Mouse (Mus musculus) lung, embryonic 15.5 days (tissue): ENCODE results near the gene Cd22. TPM values are rescaled to one million over a fixed set of nuclear protein-coding genes. Genes with fewer than 3 reads are reported as not detected.

ENCODE experiments used
- ATAC-seq: fragments of 200-750 bp; cut with Nextera tagmentation; 2 replicates; pipeline ENCODE4 v1.8.0; 2017; ENCODE audit warnings: moderate number of reproducible peaks, borderline replicate concordance; ENCODE audit not compliant: low FRiP score, low TSS enrichment; ENCODE audit errors: extremely low read depth
- H3K27ac ChIP-seq: fragments of 300-500 bp; sonication (generic); 2 replicates; pipeline ENCODE4 v1.5.1; 2015; ENCODE audit warnings: moderate library complexity, mild to moderate bottlenecking, inconsistent platforms
- H3K27me3 ChIP-seq: fragments of 300-500 bp; sonication (generic); 2 replicates; pipeline ENCODE4 v1.6.1; 2015; ENCODE audit warnings: inconsistent platforms
- H3K36me3 ChIP-seq: fragments of 300-500 bp; sonication (generic); 2 replicates; pipeline ENCODE4 v1.6.1; 2015; ENCODE audit warnings: inconsistent platforms
- H3K4me1 ChIP-seq: fragments of 300-500 bp; sonication (generic); 2 replicates; pipeline ENCODE4 v1.6.1; 2015; ENCODE audit warnings: inconsistent platforms
- H3K4me2 ChIP-seq: fragments of 300-500 bp; sonication (generic); 2 replicates; pipeline ENCODE4 v1.6.1; 2015; ENCODE audit warnings: inconsistent platforms, mild to moderate bottlenecking, moderate library complexity
- H3K4me3 ChIP-seq: fragments of 300-500 bp; sonication (generic); 2 replicates; pipeline ENCODE4 v1.5.1; 2015; ENCODE audit warnings: mild to moderate bottlenecking, inconsistent platforms
- H3K9ac ChIP-seq: fragments of 300-500 bp; sonication (generic); 2 replicates; pipeline ENCODE4 v1.6.1; 2015; ENCODE audit warnings: inconsistent platforms
- H3K9me3 ChIP-seq: fragments of 300-500 bp; sonication (generic); 2 replicates; pipeline ENCODE4 v1.6.1; 2016; ENCODE audit warnings: inconsistent platforms
- WGBS: fragments of 180-500 bp; shearing (Covaris S2); methylation state at CpG from one replicate; pipeline ENCODE4 v1.1.7; 2015; 5-methylcytosine and 5-hydroxymethylcytosine counted together
- polyA plus RNA-seq: library from polyadenylated mRNA; unstranded; fragments of >200 nt; fragmentation: Nextera tagmentation; extraction: Ambion mirVana; gene quantifications from 2 replicates; pipeline ENCODE4 v1.2.1, GENCODE M21; 2015

Gene Cd22
- polyA plus RNA-seq, 1 experiment from 2014 or later, result 0.05 TPM

DNA sequence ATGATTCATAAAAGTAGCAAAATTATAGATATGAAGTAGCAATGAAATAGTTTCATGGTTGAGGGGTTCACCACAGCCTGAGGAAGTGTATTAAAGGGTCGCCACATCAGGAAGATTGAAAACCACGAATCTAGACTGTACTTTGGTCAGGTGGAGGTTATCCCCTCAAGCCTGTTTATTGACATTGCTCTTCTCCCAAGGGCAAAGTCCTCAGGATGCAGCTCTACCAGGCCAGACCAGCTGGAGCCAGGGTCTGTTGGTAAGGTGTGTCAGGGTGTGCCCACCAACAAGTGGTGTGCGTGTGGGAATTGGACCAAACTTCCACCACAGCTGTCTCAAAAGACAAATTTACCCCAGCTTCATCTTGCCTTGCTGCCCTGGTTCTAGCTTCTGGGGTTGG is 15.1 kb upstream of the Cd22 start:
- Histone ChIP-seq H3K4me1 (peaks cover 5% of the 10 kb centered on the region; the same call in 1 of the 2 replicates), H3K27me3 (no peaks in the 10 kb centered on the region), H3K36me3 (no peaks in the 10 kb centered on the region), H3K9ac (no peak overlapping the region), H3K4me3 (no peak overlapping the region), H3K9me3 (no peaks in the 10 kb centered on the region), H3K27ac (no peak overlapping the region), H3K4me2 (no peak overlapping the region)
- WGBS, result 85% methylated on average over 3 of the region's 3 CpGs
- no peak for ATAC-seq

GRCm38 (mm10) chr7:30892515-30892914 is 12.4 kb upstream of the Cd22 start:
- Histone ChIP-seq H3K27ac (peak overlapping the region; percentile 57), H3K36me3 (no peaks in the 10 kb centered on the region), H3K9me3 (no peaks in the 10 kb centered on the region), H3K27me3 (no peaks in the 10 kb centered on the region), H3K9ac (no peak overlapping the region), H3K4me3 (no peak overlapping the region), H3K4me2 (no peak overlapping the region), H3K4me1 (peaks cover 5% of the 10 kb centered on the region; the same call in 1 of the 2 replicates)
- 44% methylated on average over 3 of the region's 3 CpGs for WGBS
- ATAC-seq, result no peak

DNA sequence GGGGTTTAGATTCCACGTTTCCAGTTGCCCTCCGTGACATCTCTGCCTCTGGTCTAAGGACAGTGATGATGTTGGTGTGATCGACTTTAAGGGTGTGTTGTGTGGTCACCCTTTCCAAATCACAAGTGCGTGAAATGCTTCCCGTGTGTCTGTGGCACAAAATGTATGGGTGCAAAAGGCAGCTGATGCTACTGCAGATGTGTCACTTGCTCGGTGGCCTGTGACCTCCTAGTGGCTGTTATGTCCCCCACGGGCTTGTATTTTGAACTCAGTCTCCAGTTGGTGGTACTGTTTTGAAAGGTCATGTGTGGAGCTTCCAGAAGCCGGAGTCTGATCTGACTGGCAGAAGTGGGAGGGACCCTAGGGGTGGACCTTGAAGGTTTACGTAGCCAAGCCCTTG is 11.6 kb upstream of the Cd22 start:
- Histone ChIP-seq H3K9ac (no peak overlapping the region), H3K4me1 (peaks cover 5% of the 10 kb centered on the region; the same call in 1 of the 2 replicates), H3K27ac (no peak overlapping the region), H3K27me3 (no peaks in the 10 kb centered on the region), H3K36me3 (no peaks in the 10 kb centered on the region), H3K4me3 (no peak overlapping the region), H3K9me3 (no peaks in the 10 kb centered on the region), H3K4me2 (no peak overlapping the region)
- WGBS, result 72% methylated on average over 9 of the region's 9 CpGs
- no peak for ATAC-seq

DNA sequence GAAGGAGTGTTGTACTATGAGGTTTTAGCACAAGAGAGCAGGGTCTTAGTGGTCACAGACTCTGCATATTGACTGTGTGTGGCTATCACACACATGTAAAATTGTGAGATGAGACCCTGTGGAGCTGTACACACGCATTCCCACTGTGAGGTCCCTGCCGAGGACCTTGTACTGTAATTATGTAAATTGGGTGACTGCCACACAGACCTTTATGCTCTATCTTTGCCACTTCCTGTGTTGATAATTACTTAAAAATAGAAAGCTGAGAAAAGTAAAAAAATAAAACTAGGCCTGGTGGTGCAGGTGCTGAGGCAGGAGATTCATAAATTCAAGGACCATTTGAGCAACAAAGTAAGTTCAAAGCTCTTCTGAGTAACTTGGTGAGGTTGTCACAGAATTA is 10.5 kb upstream of the Cd22 start:
- Histone ChIP-seq H3K27me3 (no peaks in the 10 kb centered on the region), H3K27ac (no peak overlapping the region), H3K4me3 (no peak overlapping the region), H3K36me3 (no peaks in the 10 kb centered on the region), H3K4me1 (peaks cover 5% of the 10 kb centered on the region; the same call in 1 of the 2 replicates), H3K9ac (no peak overlapping the region), H3K9me3 (no peaks in the 10 kb centered on the region), H3K4me2 (no peak overlapping the region)
- 46% methylated on average over 2 of the region's 2 CpGs for WGBS
- no peak for ATAC-seq

GRCm38 (mm10) chr7:30888786-30889185 is 8.6 kb upstream of the Cd22 start:
- ATAC-seq, result no peak
- H3K36me3 ChIP-seq, result no peaks in the 10 kb centered on the region
- WGBS, result 81% methylated on average over 7 of the region's 7 CpGs
- H3K4me3 ChIP-seq, result no peak overlapping the region
- H3K9me3 ChIP-seq, result no peaks in the 10 kb centered on the region
- H3K4me2 ChIP-seq, result no peak overlapping the region
- no peaks in the 10 kb centered on the region for H3K27me3 ChIP-seq
- peaks cover 5% of the 10 kb centered on the region; the same call in 1 of the 2 replicates for H3K4me1 ChIP-seq
- no peak overlapping the region for H3K27ac ChIP-seq
- H3K9ac ChIP-seq, result no peak overlapping the region

- Histone ChIP-seq H3K4me2 (no peak overlapping the region), H3K27me3 (no peaks in the 10 kb centered on the region), H3K4me3 (no peak overlapping the region), H3K36me3 (no peaks in the 10 kb centered on the region), H3K9me3 (no peaks in the 10 kb centered on the region), H3K4me1 (peaks cover 5% of the 10 kb centered on the region; the same call in 1 of the 2 replicates), H3K9ac (no peak overlapping the region), H3K27ac (no peak overlapping the region)
- no peak for ATAC-seq
- 78% methylated on average over 14 of the region's 14 CpGs for WGBS
These were observed 7.5 kb upstream of the Cd22 start for GRCm38 (mm10) chr7:30887568-30888188.

- no peak overlapping the region for H3K4me3 ChIP-seq
- H3K27me3 ChIP-seq, result no peaks in the 10 kb centered on the region
- H3K9me3 ChIP-seq, result no peaks in the 10 kb centered on the region
- no peak overlapping the region for H3K9ac ChIP-seq
- H3K4me2 ChIP-seq, result no peak overlapping the region
- no peaks in the 10 kb centered on the region for H3K36me3 ChIP-seq
- H3K27ac ChIP-seq, result no peak overlapping the region
- no peaks in the 10 kb centered on the region for H3K4me1 ChIP-seq
- no peak for ATAC-seq
- WGBS, result 81% methylated on average over 4 of the region's 4 CpGs
These were observed 6.7 kb upstream of the Cd22 start for GRCm38 (mm10) chr7:30886852-30887251.

- no peak overlapping the region for H3K27ac ChIP-seq
- no peak for ATAC-seq
- no peaks in the 10 kb centered on the region for H3K4me1 ChIP-seq
- no peaks in the 10 kb centered on the region for H3K36me3 ChIP-seq
- no peak overlapping the region for H3K4me2 ChIP-seq
- H3K9me3 ChIP-seq, result no peaks in the 10 kb centered on the region
- no peaks in the 10 kb centered on the region for H3K27me3 ChIP-seq
- no peak overlapping the region for H3K9ac ChIP-seq
- H3K4me3 ChIP-seq, result no peak overlapping the region
These were observed 3.9 kb upstream of the Cd22 start for GRCm38 (mm10) chr7:30884047-30884446.

GRCm38 (mm10) chr7:30881367-30881766 is 1.2 kb upstream of the Cd22 start:
- no peak overlapping the region for H3K27ac ChIP-seq
- H3K9ac ChIP-seq, result no peak overlapping the region
- no peaks in the 10 kb centered on the region for H3K9me3 ChIP-seq
- H3K4me3 ChIP-seq, result no peak overlapping the region
- H3K4me2 ChIP-seq, result no peak overlapping the region
- no peak for ATAC-seq
- WGBS, result 62% methylated on average over 3 of the region's 3 CpGs
- no peaks in the 10 kb centered on the region for H3K36me3 ChIP-seq
- H3K4me1 ChIP-seq, result no peaks in the 10 kb centered on the region
- no peaks in the 10 kb centered on the region for H3K27me3 ChIP-seq

GRCm38 (mm10) chr7:30878950-30879349 is 1.2 kb downstream of the Cd22 start:
- Histone ChIP-seq H3K4me1 (no peaks in the 10 kb centered on the region), H3K36me3 (no peaks in the 10 kb centered on the region), H3K9ac (no peak overlapping the region), H3K27me3 (no peaks in the 10 kb centered on the region), H3K9me3 (no peaks in the 10 kb centered on the region), H3K4me3 (no peak overlapping the region), H3K27ac (no peak overlapping the region), H3K4me2 (no peak overlapping the region)
- ATAC-seq, result no peak
- 70% methylated on average over 6 of the region's 6 CpGs for WGBS

DNA sequence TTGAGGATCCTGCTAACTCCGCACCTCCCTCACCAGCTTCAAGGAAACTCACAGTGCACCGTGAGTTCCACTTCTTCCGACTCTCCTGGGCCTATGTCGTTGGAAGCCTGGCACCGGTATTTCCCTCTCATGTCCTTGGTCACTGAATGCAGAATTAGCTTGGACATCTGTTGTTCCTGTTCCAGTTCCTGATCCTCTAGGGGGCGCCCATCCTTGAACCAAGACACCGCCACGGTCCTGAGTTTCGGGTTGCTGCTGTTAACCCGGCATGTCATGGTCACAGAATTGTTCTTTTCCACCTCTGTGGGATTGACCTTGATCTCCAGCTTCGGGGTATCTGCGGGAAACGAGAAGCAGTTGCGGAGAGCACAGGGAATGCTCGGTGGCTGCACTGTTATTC is 7.1 kb downstream of the Cd22 start:
- ATAC-seq, result no peak
- Histone ChIP-seq H3K27me3 (no peaks in the 10 kb centered on the region), H3K4me2 (peak overlapping the region; percentile 37), H3K27ac (no peak overlapping the region), H3K36me3 (no peaks in the 10 kb centered on the region), H3K9me3 (no peaks in the 10 kb centered on the region), H3K4me1 (no peaks in the 10 kb centered on the region), H3K4me3 (no peak overlapping the region), H3K9ac (no peak overlapping the region)
- 18% methylated on average over 15 of the region's 15 CpGs for WGBS

GRCm38 (mm10) chr7:30863386-30863785 is 16.8 kb downstream of the Cd22 start:
- 51% methylated on average over 8 of the region's 8 CpGs for WGBS
- no peak for ATAC-seq
- Histone ChIP-seq H3K4me1 (no peaks in the 10 kb centered on the region), H3K36me3 (no peaks in the 10 kb centered on the region), H3K4me3 (no peak overlapping the region), H3K9me3 (no peaks in the 10 kb centered on the region), H3K27ac (no peak overlapping the region), H3K27me3 (no peaks in the 10 kb centered on the region), H3K9ac (no peak overlapping the region), H3K4me2 (no peak overlapping the region)

DNA sequence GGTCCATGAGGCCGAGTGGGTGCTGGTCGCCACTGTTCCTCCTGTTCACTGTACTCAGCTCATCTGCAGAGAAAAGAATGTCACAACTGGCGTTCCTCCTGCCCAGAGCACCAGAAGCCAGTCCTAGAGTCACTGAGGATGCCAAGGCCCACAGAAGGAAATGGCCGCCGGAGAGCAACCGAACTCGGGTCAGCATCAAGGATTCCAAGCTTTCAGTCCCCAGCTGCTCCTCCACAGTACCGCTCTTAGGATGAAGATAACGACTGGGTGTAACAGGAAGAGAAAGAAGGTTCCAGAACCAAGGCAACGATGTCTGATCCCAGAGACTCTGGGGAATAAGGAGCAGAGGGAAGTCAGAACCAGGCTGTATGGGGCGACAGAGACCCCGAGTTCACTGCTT is 18.7 kb downstream of the Cd22 start, which contains the start of gene Ffar1:
TSS of gene Ffar1 (minus strand) at position 101 of the 400 bp plus-strand sequence.
- Histone ChIP-seq H3K9me3 (no peaks in the 10 kb centered on the region), H3K4me2 (no peak within 1 kb of the TSS), H3K4me3 (no peak within 1 kb of the TSS), H3K27me3 (no peaks in the 10 kb centered on the region), H3K27ac (no peak within 1 kb of the TSS), H3K9ac (no peak within 1 kb of the TSS), H3K4me1 (no peaks in the 10 kb centered on the region), H3K36me3 (no peaks in the 10 kb centered on the region)
- WGBS, result 82% methylated on average over 12 of the region's 12 CpGs
- no peak for ATAC-seq
